In genomic region chr12:112927265-112927664, GRCm38 (mm10) we compare ENCODE assay signal across 11 mouse cellular contexts. TPM values are rescaled to one million over a fixed set of nuclear protein-coding genes. Genes with fewer than 3 reads are reported as not detected.
A peak's percentile ranks its signal among the peaks of the same experiment; 100 is the strongest.
DNase-seq lines count a peak whose midpoint lies in the region; ATAC-seq lines count a peak whose summit lies in the region.
"Had no signal": no experiment of that assay in that cellular context is flagged by ENCODE, and none has a peak within 500 bp of the region (broad histone marks: within the 10 kb centered on the region; RNA-seq: fewer than 3 reads in every experiment).

No protein-coding gene starts in this region.

- H3K4me3 ChIP-seq in heart, embryonic 13.5 days, result no peak overlapping the region
- no peak overlapping the region for H3K4me3 ChIP-seq in heart, embryonic 12.5 days
- H3K4me3 ChIP-seq in midbrain, embryonic 13.5 days (replicated peaks), result 0 out of 2 replicates have a peak overlapping the region, but pooled peaks have one; percentile 70
- H3K4me3 ChIP-seq: liver, embryonic 15.5 days had no signal

- H3K27me3 ChIP-seq in heart, embryonic 13.5 days (replicated peaks), result peaks cover 98% of the 10 kb centered on the region
- H3K27me3 ChIP-seq in heart, embryonic 12.5 days (replicated peaks), result peaks cover 94% of the 10 kb centered on the region
- peaks cover 55% of the 10 kb centered on the region for H3K27me3 ChIP-seq in midbrain, embryonic 13.5 days

- no peak overlapping the region for H3K27ac ChIP-seq in heart, embryonic 13.5 days (replicated peaks)
- no peak overlapping the region for H3K27ac ChIP-seq in heart, embryonic 12.5 days (ENCODE audit: poor library complexity, severe bottlenecking)
- no peak overlapping the region for H3K27ac ChIP-seq in midbrain, embryonic 13.5 days
- H3K27ac ChIP-seq: liver, embryonic 15.5 days had no signal

- H3K9me3 ChIP-seq in heart, embryonic 13.5 days, result no peaks in the 10 kb centered on the region
- no peaks in the 10 kb centered on the region for H3K9me3 ChIP-seq in heart, embryonic 12.5 days (replicated peaks)
- H3K9me3 ChIP-seq in midbrain, embryonic 13.5 days, result no peaks in the 10 kb centered on the region
- H3K9me3 ChIP-seq: liver, embryonic 15.5 days had no signal

- peaks cover 37% of the 10 kb centered on the region for H3K4me1 ChIP-seq in heart, embryonic 13.5 days
- peaks cover 35% of the 10 kb centered on the region for H3K4me1 ChIP-seq in heart, embryonic 12.5 days (replicated peaks)
- peaks cover 50% of the 10 kb centered on the region for H3K4me1 ChIP-seq in midbrain, embryonic 13.5 days (replicated peaks)

- H3K9ac ChIP-seq in heart, embryonic 13.5 days, result peak overlapping the region; percentile 12; the same call in 1 of the 2 replicates
- no peak overlapping the region for H3K9ac ChIP-seq in heart, embryonic 12.5 days
- peak overlapping the region; percentile 49; the same call in 1 of the 2 replicates for H3K9ac ChIP-seq in midbrain, embryonic 13.5 days (replicated peaks)
- H3K9ac ChIP-seq: liver, embryonic 15.5 days had no signal

- 55% methylated on average over 14 of the region's 14 CpGs for WGBS in heart, embryonic 13.5 days
- 70% methylated on average over 14 of the region's 14 CpGs for WGBS in heart, embryonic 12.5 days
- WGBS in midbrain, embryonic 13.5 days, result 59% methylated on average over 14 of the region's 14 CpGs

- no peak overlapping the region; the same call in 1 of the 2 replicates for H3K4me2 ChIP-seq in heart, embryonic 13.5 days
- H3K4me2 ChIP-seq in heart, embryonic 12.5 days, result no peak overlapping the region
- peak overlapping the region; percentile 78 for H3K4me2 ChIP-seq in midbrain, embryonic 13.5 days (replicated peaks)
- H3K4me2 ChIP-seq: liver, embryonic 15.5 days had no signal

- peak; percentile 59 to 60 for DNase-seq in right cerebral cortex, postnatal 10 days (ENCODE audit: low spot score in 2 of 2)
- DNase-seq in right cerebral cortex, postnatal 14 days, result no peak
- DNase-seq in urinary bladder, postnatal 25 days (ENCODE audit: low spot score), result peak; percentile 52
- no peak for DNase-seq in ovary, postnatal 10 days (ENCODE audit: low spot score)
- DNase-seq in left cerebral cortex, adult 9 months (ENCODE audit: low spot score in 2 of 2), result no peak
- DNase-seq: embryo, embryonic 11 days; kidney, postnatal 25 days had no signal

- H3K36me3 ChIP-seq in heart, embryonic 13.5 days, result no peaks in the 10 kb centered on the region
- H3K36me3 ChIP-seq in heart, embryonic 12.5 days, result no peaks in the 10 kb centered on the region
- H3K36me3 ChIP-seq in midbrain, embryonic 13.5 days, result no peaks in the 10 kb centered on the region
- H3K36me3 ChIP-seq: liver, embryonic 15.5 days had no signal

- no peak for ATAC-seq in heart, embryonic 13.5 days (ENCODE audit: extremely low read depth, insufficient number of reproducible peaks, low FRiP score, low TSS enrichment)
- ATAC-seq in heart, embryonic 12.5 days (ENCODE audit: insufficient number of reproducible peaks, low FRiP score), result no peak
- no peak for ATAC-seq in midbrain, embryonic 13.5 days

RNA-seq across cellular contexts. Expression of gene Jag2, which starts 2.3 kb away (rescaled TPM):
- polyA plus RNA-seq in heart, embryonic 13.5 days (2015; fragmentation: Nextera tagmentation; extraction: Ambion mirVana), result 2.5 and 2.7 TPM in 2 replicates
- polyA plus RNA-seq in heart, embryonic 12.5 days (2016; fragmentation: Nextera tagmentation; extraction: Ambion mirVana), result 2.6 TPM in 2 replicates
- 9.4 and 10.5 TPM in 2 replicates for polyA plus RNA-seq in midbrain, embryonic 13.5 days (2015; fragmentation: Nextera tagmentation; extraction: Ambion mirVana)

RNA-seq across cellular contexts. Expression of gene Nudt14, which starts 14.7 kb away (rescaled TPM):
- 45.3 and 47.2 TPM in 2 replicates for polyA plus RNA-seq in heart, embryonic 13.5 days (2015; fragmentation: Nextera tagmentation; extraction: Ambion mirVana)
- polyA plus RNA-seq in heart, embryonic 12.5 days (2016; fragmentation: Nextera tagmentation; extraction: Ambion mirVana), result 38.3 and 41.7 TPM in 2 replicates
- 53.7 and 61.9 TPM in 2 replicates for polyA plus RNA-seq in midbrain, embryonic 13.5 days (2015; fragmentation: Nextera tagmentation; extraction: Ambion mirVana)

RNA-seq across cellular contexts. Expression of gene Btbd6, which starts 49.0 kb away (rescaled TPM):
- polyA plus RNA-seq in heart, embryonic 13.5 days (2015; fragmentation: Nextera tagmentation; extraction: Ambion mirVana), result 21.7 and 22.0 TPM in 2 replicates
- polyA plus RNA-seq in heart, embryonic 12.5 days (2016; fragmentation: Nextera tagmentation; extraction: Ambion mirVana), result 22.4 and 23.0 TPM in 2 replicates
- 36.1 and 37.8 TPM in 2 replicates for polyA plus RNA-seq in midbrain, embryonic 13.5 days (2015; fragmentation: Nextera tagmentation; extraction: Ambion mirVana)

RNA-seq across cellular contexts. Expression of gene Gpr132, which starts 59.2 kb away (rescaled TPM):
- polyA plus RNA-seq in heart, embryonic 13.5 days (2015; fragmentation: Nextera tagmentation; extraction: Ambion mirVana), result 0.08 and 0.16 TPM in 2 replicates
- polyA plus RNA-seq in heart, embryonic 12.5 days (2016; fragmentation: Nextera tagmentation; extraction: Ambion mirVana), result not detected in 2 replicates
- polyA plus RNA-seq in midbrain, embryonic 13.5 days (2015; fragmentation: Nextera tagmentation; extraction: Ambion mirVana), result not detected in 2 replicates

Comparison
In these comparisons a context has a peak if more than half of its experiments do, and no peak if none do; other contexts are left out.
1. DNase-seq: peak in right cerebral cortex, postnatal 10 days (2 of 2) and urinary bladder, postnatal 25 days (single experiment); none in right cerebral cortex, postnatal 14 days (single experiment), ovary, postnatal 10 days (single experiment) and left cerebral cortex, adult 9 months (0 of 2).